Mouse (Mus musculus): Measurements from ENCODE around the gene Rabl6. TPM values are rescaled to one million over a fixed set of nuclear protein-coding genes. Genes with fewer than 3 reads are reported as not detected.

Rabl6 gene
- polyA plus RNA-seq, 1 experiment from 2014 or later: 47.9 TPM

GRCm38 (mm10) chr2:25628738-25629137 lies 20.4 kb upstream of the Rabl6 start:
- H3K4me2 ChIP-seq (ENCODE audit: low read length): no peak overlapping the region
- no peak for DNase-seq (ENCODE audit: low spot score)
- H3K27me3 ChIP-seq (replicated peaks; ENCODE audit: control insufficient read depth, insufficient read depth, low read length): no peaks in the 10 kb centered on the region
- no peak overlapping the region for H3K9ac ChIP-seq (ENCODE audit: low read length)
- no peak overlapping the region for H3K27ac ChIP-seq (ENCODE audit: low read depth, low read length)
- 67% methylated on average over 4 of the region's 4 CpGs for WGBS
- ATAC-seq: no peak
- H3K4me1 ChIP-seq (ENCODE audit: control insufficient read depth, insufficient read depth, low read length): no peaks in the 10 kb centered on the region
- no peak overlapping the region for H3K4me3 ChIP-seq (ENCODE audit: low read depth, low read length)
- H3K36me3 ChIP-seq (ENCODE audit: control insufficient read depth, insufficient read depth, low read length): no peaks in the 10 kb centered on the region
- no peaks in the 10 kb centered on the region for H3K9me3 ChIP-seq (replicated peaks; ENCODE audit: control insufficient read depth, low read length)

GRCm38 (mm10) chr2:25627811-25628210 lies 19.5 kb upstream of the Rabl6 start, which contains the start of gene Fcna:
TSS of gene Fcna (minus strand) at chr2:25628030.
- no peaks in the 10 kb centered on the region for H3K36me3 ChIP-seq (ENCODE audit: control insufficient read depth, insufficient read depth, low read length)
- H3K27ac ChIP-seq (ENCODE audit: low read depth, low read length): no peak within 1 kb of the TSS
- no peak within 1 kb of the TSS for H3K9ac ChIP-seq (ENCODE audit: low read length)
- H3K4me3 ChIP-seq (ENCODE audit: low read depth, low read length): no peak within 1 kb of the TSS
- no peaks in the 10 kb centered on the region for H3K27me3 ChIP-seq (replicated peaks; ENCODE audit: control insufficient read depth, insufficient read depth, low read length)
- no peaks in the 10 kb centered on the region for H3K4me1 ChIP-seq (ENCODE audit: control insufficient read depth, insufficient read depth, low read length)
- H3K4me2 ChIP-seq (ENCODE audit: low read length): no peak within 1 kb of the TSS
- 86% methylated on average over 6 of the region's 6 CpGs for WGBS
- no peak for DNase-seq (ENCODE audit: low spot score)
- no peaks in the 10 kb centered on the region for H3K9me3 ChIP-seq (replicated peaks; ENCODE audit: control insufficient read depth, low read length)
- no peak for ATAC-seq

GRCm38 (mm10) chr2:25625986-25626385 lies 17.7 kb upstream of the Rabl6 start:
- peaks cover 7% of the 10 kb centered on the region; the same call in 1 of the 2 replicates for H3K4me1 ChIP-seq (ENCODE audit: control insufficient read depth, insufficient read depth, low read length)
- H3K27ac ChIP-seq (ENCODE audit: low read depth, low read length): no peak overlapping the region
- H3K36me3 ChIP-seq (ENCODE audit: control insufficient read depth, insufficient read depth, low read length): no peaks in the 10 kb centered on the region
- no peak overlapping the region for H3K4me3 ChIP-seq (ENCODE audit: low read depth, low read length)
- 86% methylated on average over 5 of the region's 5 CpGs for WGBS
- ATAC-seq (no peak), DNase-seq (ENCODE audit: low spot score) (no peak)
- no peak overlapping the region for H3K4me2 ChIP-seq (ENCODE audit: low read length)
- no peaks in the 10 kb centered on the region for H3K27me3 ChIP-seq (replicated peaks; ENCODE audit: control insufficient read depth, insufficient read depth, low read length)
- H3K9me3 ChIP-seq (replicated peaks; ENCODE audit: control insufficient read depth, low read length): no peaks in the 10 kb centered on the region
- H3K9ac ChIP-seq (ENCODE audit: low read length): no peak overlapping the region

GRCm38 (mm10) chr2:25621229-25622200 lies 13.2 kb upstream of the Rabl6 start, which contains the start of gene Tmem141:
TSS of gene Tmem141 (minus strand) at chr2:25622005.
- peak within 1 kb of the TSS; percentile 36 for H3K4me3 ChIP-seq (ENCODE audit: low read depth, low read length)
- ATAC-seq (peak; percentile 93), DNase-seq (ENCODE audit: low spot score) (peak; percentile 82)
- peaks cover 7% of the 10 kb centered on the region; the same call in 1 of the 2 replicates for H3K4me1 ChIP-seq (ENCODE audit: control insufficient read depth, insufficient read depth, low read length)
- no peaks in the 10 kb centered on the region for H3K9me3 ChIP-seq (replicated peaks; ENCODE audit: control insufficient read depth, low read length)
- no peak within 1 kb of the TSS for H3K27ac ChIP-seq (ENCODE audit: low read depth, low read length)
- H3K4me2 ChIP-seq (ENCODE audit: low read length): peak within 1 kb of the TSS; percentile 67
- no peaks in the 10 kb centered on the region for H3K36me3 ChIP-seq (ENCODE audit: control insufficient read depth, insufficient read depth, low read length)
- peaks cover 15% of the 10 kb centered on the region for H3K27me3 ChIP-seq (replicated peaks; ENCODE audit: control insufficient read depth, insufficient read depth, low read length)
- peak within 1 kb of the TSS; percentile 67 for H3K9ac ChIP-seq (ENCODE audit: low read length)
- WGBS: 5% methylated on average over 34 of the region's 34 CpGs

GRCm38 (mm10) chr2:25620852-25621228 lies 12.5 kb upstream of the Rabl6 start:
- ATAC-seq (0 out of 2 replicates have a peak, but pooled peaks have one; percentile 3), DNase-seq (ENCODE audit: low spot score) (no peak)
- H3K27me3 ChIP-seq (replicated peaks; ENCODE audit: control insufficient read depth, insufficient read depth, low read length): peaks cover 22% of the 10 kb centered on the region
- no peak overlapping the region for H3K27ac ChIP-seq (ENCODE audit: low read depth, low read length)
- peak overlapping the region; percentile 13; the same call in 1 of the 2 replicates for H3K9ac ChIP-seq (ENCODE audit: low read length)
- no peaks in the 10 kb centered on the region for H3K9me3 ChIP-seq (replicated peaks; ENCODE audit: control insufficient read depth, low read length)
- H3K4me1 ChIP-seq (ENCODE audit: control insufficient read depth, insufficient read depth, low read length): peaks cover 7% of the 10 kb centered on the region; the same call in 1 of the 2 replicates
- H3K4me2 ChIP-seq (ENCODE audit: low read length): peak overlapping the region; percentile 67; the same call in 1 of the 2 replicates
- 85% methylated on average over 4 of the region's 4 CpGs for WGBS
- H3K36me3 ChIP-seq (ENCODE audit: control insufficient read depth, insufficient read depth, low read length): no peaks in the 10 kb centered on the region
- no peak overlapping the region for H3K4me3 ChIP-seq (ENCODE audit: low read depth, low read length)

- Histone ChIP-seq H3K4me3 (ENCODE audit: low read depth, low read length) (no peak overlapping the region), H3K9ac (ENCODE audit: low read length) (no peak overlapping the region), H3K27ac (ENCODE audit: low read depth, low read length) (no peak overlapping the region), H3K4me1 (ENCODE audit: control insufficient read depth, insufficient read depth, low read length) (peaks cover 7% of the 10 kb centered on the region; the same call in 1 of the 2 replicates), H3K9me3 (replicated peaks; ENCODE audit: control insufficient read depth, low read length) (no peaks in the 10 kb centered on the region), H3K4me2 (ENCODE audit: low read length) (no peak overlapping the region), H3K36me3 (ENCODE audit: control insufficient read depth, insufficient read depth, low read length) (no peaks in the 10 kb centered on the region), H3K27me3 (replicated peaks; ENCODE audit: control insufficient read depth, insufficient read depth, low read length) (peaks cover 26% of the 10 kb centered on the region)
- 84% methylated on average over 6 of the region's 6 CpGs for WGBS
- DNase-seq (ENCODE audit: low spot score): no peak
- ATAC-seq: no peak
These were observed 12.1 kb upstream of the Rabl6 start for GRCm38 (mm10) chr2:25620386-25620785.

- Histone ChIP-seq H3K9me3 (replicated peaks; ENCODE audit: control insufficient read depth, low read length) (no peaks in the 10 kb centered on the region), H3K4me1 (ENCODE audit: control insufficient read depth, insufficient read depth, low read length) (peaks cover 7% of the 10 kb centered on the region; the same call in 1 of the 2 replicates), H3K27ac (ENCODE audit: low read depth, low read length) (no peak within 1 kb of the TSS), H3K36me3 (ENCODE audit: control insufficient read depth, insufficient read depth, low read length) (no peaks in the 10 kb centered on the region), H3K27me3 (replicated peaks; ENCODE audit: control insufficient read depth, insufficient read depth, low read length) (peaks cover 29% of the 10 kb centered on the region), H3K4me3 (ENCODE audit: low read depth, low read length) (no peak within 1 kb of the TSS), H3K4me2 (ENCODE audit: low read length) (no peak within 1 kb of the TSS), H3K9ac (ENCODE audit: low read length) (no peak within 1 kb of the TSS)
- DNase-seq (ENCODE audit: low spot score): no peak
- WGBS: 79% methylated on average over 3 of the region's 3 CpGs
- no peak for ATAC-seq
These were observed 9.3 kb upstream of the Rabl6 start, which contains the start of gene Ccdc183 for GRCm38 (mm10) chr2:25617578-25617977. TSS of gene Ccdc183 (minus strand) at chr2:25617678.

GRCm38 (mm10) chr2:25616398-25616797 lies 8.1 kb upstream of the Rabl6 start:
- no peak for ATAC-seq
- WGBS: 19% methylated on average over 20 of the region's 22 CpGs
- Histone ChIP-seq H3K36me3 (ENCODE audit: control insufficient read depth, insufficient read depth, low read length) (no peaks in the 10 kb centered on the region), H3K27me3 (replicated peaks; ENCODE audit: control insufficient read depth, insufficient read depth, low read length) (peaks cover 29% of the 10 kb centered on the region), H3K4me2 (ENCODE audit: low read length) (no peak overlapping the region), H3K9me3 (replicated peaks; ENCODE audit: control insufficient read depth, low read length) (no peaks in the 10 kb centered on the region), H3K27ac (ENCODE audit: low read depth, low read length) (no peak overlapping the region), H3K9ac (ENCODE audit: low read length) (no peak overlapping the region), H3K4me3 (ENCODE audit: low read depth, low read length) (no peak overlapping the region), H3K4me1 (ENCODE audit: control insufficient read depth, insufficient read depth, low read length) (peaks cover 4% of the 10 kb centered on the region; the same call in 1 of the 2 replicates)
- no peak for DNase-seq (ENCODE audit: low spot score)
